Mouse (Mus musculus) brain, adult 2 months (tissue): ENCODE measurements around the gene Cttnbp2.
A peak's percentile ranks its signal among the peaks of the same experiment; 100 is the strongest.

ENCODE experiments used
- DNase-seq: peaks from one replicate; pipeline ENCODE4 v3.0.0; 2011; ENCODE audit warnings: low read depth, low spot score

Cttnbp2 gene

GRCm38 (mm10) chr6:18335393-18335792, 179.2 kb downstream of the Cttnbp2 start:
- no peak for DNase-seq

GRCm38 (mm10) chr6:18322950-18323349, 191.7 kb downstream of the Cttnbp2 start:
- DNase-seq: peak; percentile 35
